Mouse (Mus musculus) cerebellum, adult 2 months (tissue): Measurements from ENCODE around the gene Rbms3. TPM values are rescaled to one million over a fixed set of nuclear protein-coding genes. Genes with fewer than 3 reads are reported as not detected.

ENCODE experiments used
- DNase-seq, 2 experiments: peaks; one replicate each; pipeline ENCODE4 v3.0.0; 2021
- H3K27ac ChIP-seq: fragments of 200-500 bp; 2 replicates; pipeline ENCODE4 v1.5.1; 2012; ENCODE audit warnings: low read length, control low read depth, inconsistent platforms; ENCODE audit not compliant: insufficient read depth
- H3K27me3 ChIP-seq: fragments of 200-500 bp; 2 replicates; pipeline ENCODE4 v1.6.1; 2012; ENCODE audit warnings: inconsistent platforms, mild to moderate bottlenecking, low read length, moderate library complexity; ENCODE audit not compliant: control insufficient read depth, insufficient read depth
- H3K4me1 ChIP-seq: fragments of 200-500 bp; 2 replicates; pipeline ENCODE4 v1.6.1; 2011; ENCODE audit warnings: low read length; ENCODE audit not compliant: control insufficient read depth, insufficient read depth
- H3K4me3 ChIP-seq: fragments of 200-500 bp; replicated peaks from 2 replicates; pipeline ENCODE3; 2011; ENCODE audit warnings: mild to moderate bottlenecking, low read depth, low read length, control low read depth; ENCODE audit not compliant: insufficient read depth
- CTCF ChIP-seq: fragments of 200-500 bp; IDR thresholded peaks from 2 replicates; pipeline ENCODE4 v1.5.1; 2011; ENCODE audit warnings: low read depth, mild to moderate bottlenecking, control low read depth, low read length, moderate library complexity, borderline replicate concordance; ENCODE audit not compliant: insufficient read depth
- POLR2A ChIP-seq: fragments of 200-500 bp; IDR thresholded peaks from 2 replicates; pipeline ENCODE4 v1.6.1; 2011; ENCODE audit warnings: low read length, control low read depth, borderline replicate concordance; ENCODE audit not compliant: insufficient read depth
- WGBS: fragments of 180-500 bp; shearing (Covaris S2); methylation state at CpG from one replicate; pipeline ENCODE4 v1.1.7; 2018; 5-methylcytosine and 5-hydroxymethylcytosine counted together
- polyA plus RNA-seq: library from polyadenylated mRNA; depleted of rRNA; stranded (reverse); fragments of >200 nt; gene quantifications from 2 replicates; pipeline ENCODE4 v1.2.3, GENCODE M21; 2012

Gene Rbms3
- polyA plus RNA-seq, 1 experiment = 13.3 TPM

GRCm38 (mm10) chr9:117259614-117260013, 370.1 kb downstream of the Rbms3 start:
- no peak for DNase-seq
- TF ChIP-seq POLR2A (no peak), CTCF (no peak)
- no peak overlapping the region for H3K4me3 ChIP-seq
- H3K27ac ChIP-seq = no peak overlapping the region
- WGBS = 95% methylated on average over 5 of the region's 5 CpGs
- H3K27me3 ChIP-seq = no peaks in the 10 kb centered on the region
- no peaks in the 10 kb centered on the region for H3K4me1 ChIP-seq

DNA sequence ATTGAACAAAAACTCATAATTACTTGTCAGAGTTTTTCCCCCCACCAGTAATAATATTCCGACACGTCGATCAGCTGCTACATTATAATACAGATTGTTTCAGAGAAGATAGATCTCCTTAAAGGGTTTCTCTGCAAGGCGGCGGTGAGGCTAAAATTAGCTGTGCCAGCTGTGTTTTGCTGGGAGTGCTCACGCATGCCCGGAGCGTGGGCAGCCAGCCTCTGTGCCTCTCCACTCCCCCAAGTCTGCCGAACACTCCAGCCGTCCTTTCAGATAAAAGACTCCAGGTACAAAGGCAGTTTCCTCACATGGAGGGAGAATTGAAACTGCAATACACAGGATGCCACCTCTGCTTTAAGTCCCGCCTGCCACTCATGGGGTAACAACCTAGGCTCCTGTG, 376.4 kb downstream of the Rbms3 start:
- peaks cover 1% of the 10 kb centered on the region; the same call in 1 of the 2 replicates for H3K27me3 ChIP-seq
- H3K4me3 ChIP-seq = no peak overlapping the region
- DNase-seq = no peak
- H3K27ac ChIP-seq = no peak overlapping the region
- TF ChIP-seq CTCF = no peak
- no peak for TF ChIP-seq POLR2A
- 54% methylated on average over 11 of the region's 11 CpGs for WGBS
- no peaks in the 10 kb centered on the region for H3K4me1 ChIP-seq

GRCm38 (mm10) chr9:117252411-117252861, 377.3 kb downstream of the Rbms3 start:
- TF ChIP-seq POLR2A (no peak), CTCF (no peak)
- WGBS = 3% methylated on average over 10 of the region's 10 CpGs
- peak overlapping the region; percentile 4 for H3K4me3 ChIP-seq
- H3K27ac ChIP-seq = no peak overlapping the region
- peak; percentile 18 to 20 for DNase-seq
- no peaks in the 10 kb centered on the region for H3K4me1 ChIP-seq
- H3K27me3 ChIP-seq = peaks cover 1% of the 10 kb centered on the region; the same call in 1 of the 2 replicates

DNA sequence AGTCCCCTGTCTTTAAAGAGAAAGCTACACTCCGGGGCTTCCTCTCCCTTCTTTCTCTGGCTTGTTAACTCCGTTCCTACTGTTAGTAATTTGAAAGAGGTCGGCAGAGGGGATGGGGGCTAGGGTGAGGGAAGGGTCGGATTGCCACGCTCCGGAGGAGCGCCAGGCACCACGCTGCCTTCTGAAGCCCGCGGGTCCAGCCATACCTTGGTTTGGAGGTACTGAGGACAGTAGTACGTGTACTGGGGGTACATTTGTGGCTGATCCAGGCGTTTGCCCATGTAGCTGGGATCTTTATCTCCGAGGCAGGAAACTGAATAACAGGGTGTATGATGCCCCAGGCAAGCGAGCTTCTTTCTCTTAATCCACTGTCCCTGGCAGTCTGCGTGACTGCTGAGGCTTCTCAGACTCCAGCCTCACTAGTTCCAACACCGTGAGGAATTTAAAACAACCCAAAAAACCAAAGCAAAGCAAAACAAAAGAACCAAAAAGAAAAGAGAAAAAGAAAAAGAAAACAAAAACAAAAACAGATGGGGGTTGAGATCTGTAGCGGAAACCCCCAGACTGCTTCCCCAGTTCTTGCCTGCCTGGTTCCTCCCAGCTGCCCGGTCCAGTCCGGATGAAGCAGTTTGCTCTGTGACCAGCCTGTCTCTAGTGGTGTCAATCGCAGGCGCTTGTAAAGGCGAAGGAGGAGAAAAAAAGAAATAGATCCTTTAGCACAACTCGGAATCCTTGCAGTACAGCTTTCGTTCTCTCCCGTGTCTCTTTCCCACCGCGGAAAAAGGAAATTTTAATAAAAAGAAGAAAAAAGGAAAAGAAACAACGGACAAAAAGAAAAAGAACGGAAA, 378.0 kb downstream of the Rbms3 start:
- DNase-seq = peak; percentile 16 to 26
- peak overlapping the region; percentile 32 for H3K4me3 ChIP-seq
- H3K27me3 ChIP-seq = peaks cover 1% of the 10 kb centered on the region; the same call in 1 of the 2 replicates
- H3K27ac ChIP-seq = no peak overlapping the region
- under 1% methylated on average over 29 of the region's 29 CpGs for WGBS
- no peaks in the 10 kb centered on the region for H3K4me1 ChIP-seq
- TF ChIP-seq POLR2A (no peak), CTCF (peak; percentile 5; the same call in 1 of the 2 replicates)

DNA sequence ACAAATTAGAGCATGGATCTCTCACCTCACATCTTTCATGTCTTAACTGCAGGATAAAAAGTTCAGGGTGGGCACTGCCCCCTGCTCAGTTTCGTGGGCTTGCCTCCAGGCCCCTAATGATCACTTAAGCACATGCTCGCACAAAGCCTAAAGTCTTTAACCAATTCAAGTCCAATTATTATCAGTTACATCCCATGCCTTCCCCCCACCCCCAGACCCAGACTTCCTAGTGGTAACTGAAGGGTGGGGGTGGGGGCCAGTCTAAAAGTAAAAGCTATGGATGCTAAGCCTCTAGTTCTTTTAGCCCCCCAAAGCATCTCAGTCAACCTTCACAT, 378.9 kb downstream of the Rbms3 start:
- WGBS = 37% methylated on average over 2 of the region's 2 CpGs
- DNase-seq = no peak
- TF ChIP-seq POLR2A (no peak), CTCF (no peak)
- Histone ChIP-seq H3K27me3 (peaks cover 1% of the 10 kb centered on the region; the same call in 1 of the 2 replicates), H3K4me3 (no peak overlapping the region), H3K4me1 (no peaks in the 10 kb centered on the region), H3K27ac (no peak overlapping the region)

GRCm38 (mm10) chr9:117250036-117250830, 379.5 kb downstream of the Rbms3 start:
- H3K4me3 ChIP-seq = no peak overlapping the region
- H3K27ac ChIP-seq = no peak overlapping the region
- TF ChIP-seq POLR2A = no peak
- DNase-seq = no peak
- WGBS = 40% methylated on average over 13 of the region's 13 CpGs
- H3K27me3 ChIP-seq = peaks cover 1% of the 10 kb centered on the region; the same call in 1 of the 2 replicates
- no peaks in the 10 kb centered on the region for H3K4me1 ChIP-seq

GRCm38 (mm10) chr9:117247311-117247980, 382.3 kb downstream of the Rbms3 start:
- WGBS = 54% methylated on average over 5 of the region's 5 CpGs
- TF ChIP-seq POLR2A = no peak
- TF ChIP-seq CTCF = no peak
- Histone ChIP-seq H3K4me1 (no peaks in the 10 kb centered on the region), H3K27ac (no peak overlapping the region), H3K27me3 (peaks cover 1% of the 10 kb centered on the region; the same call in 1 of the 2 replicates), H3K4me3 (no peak overlapping the region)
- no peak for DNase-seq

GRCm38 (mm10) chr9:117246173-117246572, 383.5 kb downstream of the Rbms3 start:
- 74% methylated on average over 12 of the region's 12 CpGs for WGBS
- Histone ChIP-seq H3K27ac (no peak overlapping the region), H3K4me1 (no peaks in the 10 kb centered on the region), H3K27me3 (peaks cover 1% of the 10 kb centered on the region; the same call in 1 of the 2 replicates), H3K4me3 (no peak overlapping the region)
- TF ChIP-seq POLR2A = no peak
- no peak for TF ChIP-seq CTCF
- no peak for DNase-seq
